Mouse (Mus musculus): ENCODE measurements around the gene Cdk4. TPM values are rescaled to one million over a fixed set of nuclear protein-coding genes. Genes with fewer than 3 reads are reported as not detected.
A peak's percentile ranks its signal among the peaks of the same experiment; 100 is the strongest.

Cdk4 gene
- total and polyA plus RNA-seq, 3 experiments, result 106 to 233 (median 166) TPM

DNA sequence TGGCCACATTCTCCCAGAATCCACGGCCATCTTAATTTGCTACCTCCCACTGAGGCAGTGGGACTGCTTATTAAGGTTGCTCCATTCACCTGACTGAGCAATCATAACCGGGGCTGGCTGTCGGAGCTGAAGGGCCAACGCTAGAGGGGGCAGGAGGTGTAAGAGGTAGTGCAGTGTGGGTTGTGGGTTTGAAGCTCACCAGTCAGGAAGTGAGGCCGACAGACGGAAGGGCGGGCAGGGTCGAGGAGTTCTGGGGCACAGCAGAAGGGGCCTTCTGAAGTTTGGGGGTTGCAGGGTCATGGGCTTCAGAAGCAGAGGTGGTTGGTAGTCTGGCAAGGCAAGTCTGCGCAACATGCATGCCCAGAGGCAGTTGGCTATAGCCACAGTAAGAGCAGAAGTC lies 11.7 kb downstream of the Cdk4 start, which contains the start of gene Agap2:
Agap2 (plus strand) TSS at position 205 of the 400 bp plus-strand sequence.
- no peak for DNase-seq

GRCm38 (mm10) chr10:127075651-127076050 lies 12.3 kb downstream of the Cdk4 start:
- no peak for DNase-seq

GRCm38 (mm10) chr10:127076082-127076481 lies 12.7 kb downstream of the Cdk4 start:
- DNase-seq, result no peak

DNA sequence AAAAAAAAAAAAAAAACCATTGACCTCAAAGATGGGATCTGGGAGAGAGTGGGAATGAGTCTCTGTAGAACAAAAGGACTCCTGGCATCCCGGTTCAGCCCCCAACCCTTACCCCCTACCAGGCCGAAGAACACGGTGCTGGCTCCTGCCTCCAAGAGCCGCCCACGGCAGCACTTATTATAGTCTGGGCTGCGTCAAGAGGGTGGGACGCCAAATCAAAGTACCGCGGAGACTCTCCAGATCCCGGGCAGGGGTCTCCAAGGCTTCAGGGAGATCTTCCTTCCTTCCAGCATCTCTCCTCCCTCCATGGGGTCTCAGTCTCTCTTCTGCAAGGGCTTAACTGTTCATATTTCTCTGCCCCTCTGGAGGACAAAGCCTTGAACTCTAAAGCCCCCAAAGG lies 14.2 kb downstream of the Cdk4 start:
- DNase-seq, result no peak

- no peak for DNase-seq
Observed at GRCm38 (mm10) chr10:127078001-127078676, 14.8 kb downstream of the Cdk4 start.

GRCm38 (mm10) chr10:127078677-127079575 lies 15.6 kb downstream of the Cdk4 start:
- no peak for DNase-seq

DNA sequence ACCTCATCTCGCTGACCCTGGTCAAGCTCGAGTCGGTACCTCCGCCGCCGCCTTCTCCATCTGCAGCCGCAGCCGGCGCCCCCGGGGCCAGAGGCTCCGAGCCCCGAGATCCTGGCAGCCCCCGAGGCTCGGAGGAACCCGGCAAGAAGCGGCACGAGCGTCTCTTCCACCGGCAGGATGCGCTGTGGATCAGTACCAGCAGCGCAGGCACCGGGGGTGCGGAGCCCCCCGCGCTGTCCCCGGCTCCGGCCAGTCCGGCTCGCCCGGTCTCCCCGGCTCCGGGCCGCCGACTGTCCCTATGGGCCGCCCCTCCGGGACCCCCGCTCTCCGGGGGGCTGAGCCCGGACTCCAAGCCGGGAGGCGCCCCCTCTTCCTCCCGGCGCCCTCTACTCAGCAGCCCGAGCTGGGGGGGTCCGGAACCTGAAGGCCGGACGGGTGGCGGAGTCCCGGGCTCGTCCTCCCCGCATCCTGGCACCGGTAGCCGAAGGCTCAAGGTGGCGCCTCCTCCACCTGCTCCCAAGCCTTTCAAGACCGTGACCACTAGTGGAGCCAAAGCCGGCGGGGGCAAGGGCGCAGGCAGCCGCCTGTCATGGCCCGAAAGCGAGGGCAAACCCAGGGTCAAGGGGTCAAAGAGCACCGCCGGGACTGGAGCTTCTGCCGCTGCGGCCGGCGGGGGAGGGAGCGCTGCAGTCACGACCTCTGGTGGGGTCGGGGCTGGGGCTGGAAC lies 16.5 kb downstream of the Cdk4 start:
- DNase-seq, result no peak

GRCm38 (mm10) chr10:127080901-127081780 lies 17.8 kb downstream of the Cdk4 start:
- no peak for DNase-seq

DNA sequence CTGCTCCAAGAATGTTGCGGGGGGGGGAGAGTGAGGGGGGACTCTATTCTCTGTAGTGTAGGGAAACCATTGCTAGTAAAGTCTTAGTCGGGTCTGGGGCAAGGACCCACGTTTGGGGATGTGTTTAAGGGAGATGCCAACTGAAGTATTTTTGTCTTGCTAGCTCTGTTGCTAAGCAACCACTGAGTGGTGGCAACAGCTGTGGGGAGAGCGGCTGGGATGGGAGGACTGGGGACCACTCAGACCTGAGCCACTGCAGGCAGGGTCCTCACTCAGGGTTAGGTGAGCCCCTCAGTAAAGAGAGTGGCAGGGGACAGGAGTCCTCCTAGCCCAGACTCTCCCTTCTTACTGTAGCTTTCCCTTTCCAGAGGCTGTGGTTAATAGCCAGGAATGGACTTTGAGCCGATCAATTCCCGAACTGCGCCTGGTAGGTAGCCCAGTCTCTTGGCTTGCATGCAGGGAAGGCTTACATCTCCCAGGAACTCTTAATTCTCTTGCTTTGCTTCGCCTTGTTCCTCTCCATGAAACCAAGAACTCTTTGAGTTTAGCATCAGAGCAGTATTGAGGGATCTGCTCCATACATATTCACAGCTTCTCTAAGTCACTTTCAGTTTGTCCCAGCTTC lies 18.8 kb downstream of the Cdk4 start:
- DNase-seq, result no peak

GRCm38 (mm10) chr10:127083292-127083914 lies 20.1 kb downstream of the Cdk4 start:
- DNase-seq, result no peak

GRCm38 (mm10) chr10:127083915-127084306 lies 20.6 kb downstream of the Cdk4 start:
- no peak for DNase-seq

DNA sequence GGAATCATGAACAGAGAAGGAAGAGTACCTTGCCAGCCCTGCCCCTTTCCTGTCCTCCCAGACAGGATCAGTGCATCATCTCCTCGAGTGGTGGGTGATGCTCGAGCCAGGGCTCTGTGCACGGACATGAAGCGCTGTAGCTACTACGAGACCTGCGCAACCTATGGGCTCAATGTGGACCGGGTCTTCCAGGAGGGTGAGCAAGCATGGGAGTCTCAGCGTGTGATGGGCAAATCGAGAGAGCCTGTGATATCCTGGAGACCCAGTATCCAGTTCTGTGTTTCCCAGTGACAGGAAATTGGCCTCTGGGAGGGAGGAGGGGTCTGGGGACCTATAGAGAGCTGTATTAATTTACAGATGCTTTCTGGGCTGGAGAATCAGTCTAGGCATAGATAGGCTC lies 21.7 kb downstream of the Cdk4 start:
- DNase-seq, result no peak

- DNase-seq, result no peak
Observed at GRCm38 (mm10) chr10:127085633-127086032, 22.3 kb downstream of the Cdk4 start.

DNA sequence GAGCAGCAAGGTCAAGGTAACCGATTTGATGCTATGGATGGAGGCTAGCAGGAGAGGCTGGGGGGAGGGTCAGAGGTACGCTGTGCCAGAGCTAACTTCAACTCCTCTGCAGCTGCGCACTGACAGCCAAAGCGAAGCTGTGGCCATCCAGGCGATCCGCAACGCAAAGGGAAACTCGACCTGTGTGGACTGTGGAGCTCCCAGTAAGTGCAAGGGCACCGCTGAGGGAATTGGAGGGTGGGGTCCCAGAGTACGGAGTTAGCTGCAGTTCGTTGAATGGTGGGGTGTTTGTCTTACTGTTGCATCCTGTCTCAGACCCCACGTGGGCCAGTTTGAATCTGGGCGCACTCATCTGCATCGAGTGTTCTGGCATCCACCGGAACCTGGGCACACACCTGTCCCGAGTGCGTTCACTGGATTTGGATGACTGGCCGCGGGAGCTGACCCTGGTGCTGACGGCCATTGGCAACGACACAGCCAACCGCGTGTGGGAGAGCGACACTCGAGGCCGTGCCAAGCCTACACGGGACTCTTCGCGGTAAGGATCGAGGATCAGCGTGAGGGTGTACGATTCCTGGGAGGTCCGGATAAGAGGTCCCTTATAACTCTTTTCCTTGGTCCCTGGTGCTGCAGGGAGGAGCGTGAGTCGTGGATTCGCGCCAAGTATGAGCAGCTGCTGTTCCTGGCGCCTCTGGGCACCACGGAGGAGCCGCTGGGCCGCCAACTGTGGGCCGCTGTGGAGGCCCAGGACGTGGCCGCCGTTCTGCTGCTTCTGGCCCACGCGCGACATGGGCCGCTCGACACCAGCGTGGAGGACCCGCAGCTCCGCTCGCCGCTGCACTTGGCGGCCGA lies 27.5 kb downstream of the Cdk4 start:
- DNase-seq, result peak; percentile 70

DNA sequence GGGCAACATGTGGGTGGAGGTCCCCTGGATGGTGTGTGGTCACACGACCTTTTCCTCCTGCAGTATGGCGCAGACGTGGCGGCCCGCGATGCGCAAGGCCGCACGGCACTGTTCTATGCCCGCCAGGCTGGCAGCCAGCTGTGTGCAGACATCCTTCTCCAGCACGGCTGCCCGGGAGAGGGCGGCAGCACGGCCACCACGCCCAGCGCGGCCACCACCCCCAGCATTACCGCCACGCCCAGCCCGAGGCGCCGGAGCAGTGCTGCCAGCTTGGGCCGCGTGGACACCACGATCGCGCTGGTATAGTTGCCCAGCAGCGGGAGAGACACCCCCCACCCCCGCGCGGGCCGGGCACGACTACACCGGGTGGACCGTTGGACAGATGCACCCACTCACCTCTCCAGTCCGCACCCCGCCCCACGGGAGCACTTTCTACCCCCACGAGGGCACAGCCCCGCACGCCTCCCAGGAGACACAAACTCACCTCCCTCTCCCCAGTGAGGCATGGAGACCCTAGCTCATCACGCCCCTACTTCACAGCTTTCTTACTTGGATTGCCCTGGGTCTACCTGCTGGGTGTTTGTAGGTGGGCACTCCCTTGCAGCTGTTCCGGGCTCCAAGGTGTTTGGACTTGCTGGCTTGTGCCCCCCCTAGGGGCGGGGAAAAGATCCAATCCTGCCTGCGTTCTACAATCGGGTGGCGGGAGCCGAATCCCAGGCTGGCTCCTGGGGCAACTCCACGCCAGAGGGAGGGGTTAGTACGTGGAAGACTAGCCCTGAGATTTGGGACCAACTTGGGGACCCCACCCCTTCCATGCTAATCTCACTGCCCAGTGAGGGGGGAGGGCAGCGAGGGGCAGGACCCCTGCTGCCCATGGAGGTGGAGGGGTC lies 28.4 kb downstream of the Cdk4 start:
- peak; percentile 75 for DNase-seq

- no peak for DNase-seq
Observed at GRCm38 (mm10) chr10:127092742-127093141, 29.4 kb downstream of the Cdk4 start.

GRCm38 (mm10) chr10:127094382-127094802 lies 31.1 kb downstream of the Cdk4 start:
- no peak for DNase-seq

GRCm38 (mm10) chr10:127098514-127098913 lies 35.2 kb downstream of the Cdk4 start:
- no peak for DNase-seq

All from adrenal gland, adult 2 months (tissue).